Mouse (Mus musculus) liver, embryonic 16.5 days (tissue): ENCODE data around the gene Shld1. TPM values are rescaled to one million over a fixed set of nuclear protein-coding genes. Genes with fewer than 3 reads are reported as not detected.

Source experiments
- ATAC-seq: fragments of 200-750 bp; cut with Nextera tagmentation; 2 replicates; pipeline ENCODE4 v1.8.0; 2017; ENCODE audit warnings: low read depth, mild to moderate bottlenecking, moderate number of reproducible peaks, moderate library complexity
- H3K27ac ChIP-seq: fragments of 300-500 bp; sonication (generic); 2 replicates; pipeline ENCODE4 v1.5.1; 2014; ENCODE audit warnings: mild to moderate bottlenecking, low read length
- H3K27me3 ChIP-seq: fragments of 300-500 bp; sonication (generic); 2 replicates; pipeline ENCODE4 v1.6.1; 2014; ENCODE audit warnings: low read depth, low read length, mixed read lengths; ENCODE audit not compliant: control insufficient read depth, insufficient read depth
- H3K36me3 ChIP-seq: fragments of 300-500 bp; sonication (generic); 2 replicates; pipeline ENCODE4 v1.6.1; 2014; ENCODE audit warnings: mild to moderate bottlenecking; ENCODE audit not compliant: control insufficient read depth, insufficient read depth
- H3K4me1 ChIP-seq: fragments of 300-500 bp; sonication (generic); 2 replicates; pipeline ENCODE4 v1.6.1; 2014; ENCODE audit warnings: low read depth, low read length, mixed read lengths; ENCODE audit not compliant: control insufficient read depth
- H3K4me2 ChIP-seq: fragments of 300-500 bp; sonication (generic); 2 replicates; pipeline ENCODE4 v1.6.1; 2014; ENCODE audit warnings: low read depth, low read length, mixed read lengths
- H3K4me3 ChIP-seq: fragments of 300-500 bp; sonication (generic); 2 replicates; pipeline ENCODE4 v1.5.1; 2014; ENCODE audit warnings: low read depth, mild to moderate bottlenecking, low read length
- H3K9ac ChIP-seq: fragments of 300-500 bp; sonication (generic); 2 replicates; pipeline ENCODE4 v1.6.1; 2014; ENCODE audit warnings: low read depth, low read length
- H3K9me3 ChIP-seq: fragments of 300-500 bp; sonication (generic); replicated peaks from 2 replicates; pipeline ENCODE4 v1.6.1; 2016; ENCODE audit warnings: low read length; ENCODE audit not compliant: control insufficient read depth
- WGBS: fragments of 180-500 bp; shearing (Covaris S2); extraction: QIAGEN DNeasy Blood & Tissue Kit; methylation state at CpG from one replicate; pipeline ENCODE4 v1.1.7; 2014; ENCODE audit not compliant: insufficient replicate concordance; 5-methylcytosine and 5-hydroxymethylcytosine counted together
- polyA plus RNA-seq: library from polyadenylated mRNA; unstranded; fragments of >200 nt; fragmentation: Nextera tagmentation; extraction: Ambion mirVana; gene quantifications from 2 replicates; pipeline ENCODE4 v1.2.1, GENCODE M21; 2015

Gene Shld1
- polyA plus RNA-seq, 1 experiment from 2014 or later, result 9.8 TPM

GRCm38 (mm10) chr2:132652476-132652875 is 34.3 kb upstream of the Shld1 start:
- no peak overlapping the region for H3K27ac ChIP-seq
- ATAC-seq, result 0 out of 2 replicates have a peak, but pooled peaks have one; percentile 37
- WGBS, result 66% methylated on average over 10 of the region's 10 CpGs
- H3K9ac ChIP-seq, result no peak overlapping the region
- no peaks in the 10 kb centered on the region for H3K36me3 ChIP-seq
- H3K4me2 ChIP-seq, result no peak overlapping the region
- H3K27me3 ChIP-seq, result no peaks in the 10 kb centered on the region
- no peaks in the 10 kb centered on the region for H3K4me1 ChIP-seq
- H3K9me3 ChIP-seq, result no peaks in the 10 kb centered on the region
- H3K4me3 ChIP-seq, result no peak overlapping the region

DNA sequence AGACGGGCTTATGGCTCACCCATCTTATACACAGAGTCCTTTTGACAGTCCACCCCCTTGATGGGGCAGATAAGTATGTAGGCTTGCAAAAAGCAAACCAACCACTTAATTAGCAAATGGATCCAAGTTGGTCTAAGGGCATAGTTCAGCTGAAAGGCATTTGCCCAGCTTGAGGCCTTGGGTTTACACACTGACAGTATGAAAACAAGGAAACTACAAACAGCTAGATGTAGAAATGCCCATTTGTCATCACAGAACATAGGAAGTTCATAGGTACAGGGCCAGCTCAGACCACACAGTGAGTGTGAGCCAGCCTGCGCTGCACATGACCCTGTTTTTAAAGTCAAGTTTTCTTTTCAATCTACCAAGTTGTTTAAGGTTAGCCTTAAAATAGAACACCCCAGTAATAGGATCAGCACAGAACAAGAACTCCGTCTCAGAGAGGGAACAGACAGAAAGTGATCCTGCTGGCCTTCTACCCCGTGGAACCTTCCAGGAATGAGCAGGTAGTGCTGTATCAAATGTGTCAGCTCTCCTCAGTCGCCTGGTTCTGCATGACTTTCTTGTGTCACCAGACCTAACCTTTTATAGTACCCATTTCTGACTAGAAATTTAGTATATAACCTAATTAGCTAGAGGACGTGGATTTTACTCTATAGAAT is 31.8 kb upstream of the Shld1 start:
- Histone ChIP-seq H3K4me1 (no peaks in the 10 kb centered on the region), H3K9me3 (no peaks in the 10 kb centered on the region), H3K4me3 (no peak overlapping the region), H3K36me3 (no peaks in the 10 kb centered on the region), H3K4me2 (no peak overlapping the region), H3K9ac (no peak overlapping the region), H3K27ac (no peak overlapping the region), H3K27me3 (no peaks in the 10 kb centered on the region)
- WGBS, result 61% methylated on average over 6 of the region's 6 CpGs
- ATAC-seq, result no peak

GRCm38 (mm10) chr2:132657186-132657585 is 29.5 kb upstream of the Shld1 start:
- H3K27ac ChIP-seq, result no peak overlapping the region
- no peak overlapping the region for H3K9ac ChIP-seq
- ATAC-seq, result no peak
- no peaks in the 10 kb centered on the region for H3K9me3 ChIP-seq
- no peaks in the 10 kb centered on the region for H3K27me3 ChIP-seq
- H3K4me3 ChIP-seq, result no peak overlapping the region
- no peak overlapping the region for H3K4me2 ChIP-seq
- H3K36me3 ChIP-seq, result no peaks in the 10 kb centered on the region
- 56% methylated on average over 2 of the region's 2 CpGs for WGBS
- H3K4me1 ChIP-seq, result no peaks in the 10 kb centered on the region

DNA sequence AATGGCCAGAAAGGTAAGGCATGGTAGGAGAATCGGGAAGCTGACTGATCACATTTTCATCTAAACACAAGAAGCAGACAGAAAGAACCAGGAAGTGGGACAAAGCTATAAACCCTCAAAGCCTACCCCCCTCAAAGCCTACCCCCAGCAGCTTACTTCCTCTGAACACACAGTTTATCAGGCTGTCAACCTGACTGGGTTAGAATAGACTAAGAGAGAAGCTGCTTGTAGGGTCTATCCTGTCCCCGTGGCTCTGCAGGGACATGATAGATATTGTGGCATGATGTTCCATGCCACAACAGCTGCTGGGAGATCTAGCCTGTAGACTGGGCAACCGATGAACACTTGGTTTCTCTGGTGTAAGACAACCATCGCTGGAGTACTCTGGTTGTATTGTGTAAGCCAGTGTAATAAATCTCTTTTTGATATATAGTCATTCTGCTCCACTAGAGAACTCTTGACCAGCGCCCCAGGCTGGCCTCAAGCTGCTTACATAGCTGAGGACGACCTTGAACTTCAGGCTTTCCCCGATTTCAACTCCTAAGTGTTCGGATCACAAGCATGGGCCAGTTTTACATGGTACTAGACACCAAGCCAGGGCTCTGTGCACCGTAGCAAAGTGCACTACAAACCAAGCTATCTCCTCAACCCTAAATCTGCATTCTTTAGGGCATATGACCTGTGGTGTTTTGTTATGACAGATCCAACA is 28.2 kb upstream of the Shld1 start:
- no peak overlapping the region for H3K4me2 ChIP-seq
- 42% methylated on average over 9 of the region's 9 CpGs for WGBS
- no peak for ATAC-seq
- H3K36me3 ChIP-seq, result no peaks in the 10 kb centered on the region
- H3K9me3 ChIP-seq, result no peaks in the 10 kb centered on the region
- H3K4me1 ChIP-seq, result no peaks in the 10 kb centered on the region
- H3K4me3 ChIP-seq, result no peak overlapping the region
- no peak overlapping the region for H3K27ac ChIP-seq
- no peak overlapping the region for H3K9ac ChIP-seq
- no peaks in the 10 kb centered on the region for H3K27me3 ChIP-seq

DNA sequence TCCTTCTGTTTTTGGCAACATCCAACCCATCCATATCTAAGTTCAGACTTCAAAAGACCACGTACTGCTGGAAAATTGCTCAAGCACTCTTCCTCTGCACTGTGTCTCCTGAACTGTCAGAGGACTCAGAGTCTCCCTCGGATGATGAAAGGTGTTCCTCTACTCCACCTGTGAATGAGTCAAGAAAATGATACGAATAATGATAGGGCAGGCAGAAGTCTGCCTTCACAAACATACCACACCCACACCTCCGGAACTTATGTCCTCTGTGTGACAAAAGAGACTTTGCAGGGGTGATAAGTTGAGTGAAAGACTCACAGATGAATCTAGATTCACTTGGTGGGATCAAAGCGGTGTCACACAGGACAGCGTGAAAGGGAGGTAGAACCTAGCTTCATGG is 17.6 kb upstream of the Shld1 start:
- no peak overlapping the region for H3K27ac ChIP-seq
- H3K4me2 ChIP-seq, result no peak overlapping the region
- WGBS, result 57% methylated on average over 6 of the region's 6 CpGs
- no peaks in the 10 kb centered on the region for H3K4me1 ChIP-seq
- H3K9ac ChIP-seq, result no peak overlapping the region
- no peak overlapping the region for H3K4me3 ChIP-seq
- no peak for ATAC-seq
- no peaks in the 10 kb centered on the region for H3K27me3 ChIP-seq
- H3K9me3 ChIP-seq, result no peaks in the 10 kb centered on the region
- no peaks in the 10 kb centered on the region for H3K36me3 ChIP-seq

DNA sequence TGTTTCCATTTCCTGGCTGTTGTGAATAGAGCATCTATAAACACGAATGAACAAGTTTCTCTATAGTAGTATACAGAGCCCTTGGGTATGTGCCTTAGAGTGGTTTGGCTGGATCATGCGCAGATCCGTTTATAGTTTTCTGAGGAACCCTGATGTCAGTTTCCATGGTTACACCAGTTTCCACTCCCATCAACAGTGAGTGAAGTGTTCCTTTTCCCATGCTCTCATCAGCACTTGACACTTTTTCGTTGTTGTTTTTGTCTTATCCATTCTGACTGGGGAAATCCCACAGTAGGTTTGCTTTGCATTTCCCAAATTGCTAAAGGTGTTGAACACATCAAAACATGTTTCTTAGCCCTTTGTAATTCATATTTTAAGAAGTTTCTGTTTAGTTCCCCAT is 16.4 kb upstream of the Shld1 start:
- Histone ChIP-seq H3K27ac (no peak overlapping the region), H3K36me3 (no peaks in the 10 kb centered on the region), H3K9ac (no peak overlapping the region), H3K4me2 (no peak overlapping the region), H3K9me3 (no peaks in the 10 kb centered on the region), H3K4me1 (no peaks in the 10 kb centered on the region), H3K27me3 (no peaks in the 10 kb centered on the region), H3K4me3 (no peak overlapping the region)
- 67% methylated on average over 4 of the region's 4 CpGs for WGBS
- ATAC-seq, result no peak

DNA sequence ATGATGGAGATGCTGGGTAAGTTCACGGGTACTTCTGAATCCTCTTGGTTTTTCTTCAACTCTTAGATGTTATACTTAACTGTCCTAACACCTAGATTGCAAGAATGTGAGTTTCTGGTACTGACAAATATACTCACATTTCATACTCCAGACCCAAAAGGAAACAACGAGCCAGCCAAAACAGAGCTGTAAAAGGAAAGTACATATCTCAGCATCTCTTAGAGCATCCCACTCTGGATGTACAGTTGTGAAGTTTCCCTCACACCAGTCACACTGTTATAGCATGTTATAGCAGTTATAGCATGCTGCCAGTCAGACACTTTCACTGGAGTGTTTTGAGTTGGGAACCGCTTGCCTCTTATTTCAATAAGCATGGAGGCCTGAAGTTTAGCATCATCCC is 14.6 kb upstream of the Shld1 start:
- H3K4me3 ChIP-seq, result no peak overlapping the region
- H3K4me2 ChIP-seq, result no peak overlapping the region
- H3K9ac ChIP-seq, result no peak overlapping the region
- H3K36me3 ChIP-seq, result no peaks in the 10 kb centered on the region
- no peaks in the 10 kb centered on the region for H3K27me3 ChIP-seq
- no peaks in the 10 kb centered on the region for H3K9me3 ChIP-seq
- no peaks in the 10 kb centered on the region for H3K4me1 ChIP-seq
- WGBS, result 77% methylated on average over 3 of the region's 3 CpGs
- ATAC-seq, result no peak
- no peak overlapping the region for H3K27ac ChIP-seq

- Histone ChIP-seq H3K9ac (no peak overlapping the region), H3K27ac (no peak overlapping the region), H3K4me1 (peaks cover 3% of the 10 kb centered on the region), H3K27me3 (no peaks in the 10 kb centered on the region), H3K4me2 (no peak overlapping the region), H3K4me3 (no peak overlapping the region), H3K9me3 (no peaks in the 10 kb centered on the region), H3K36me3 (no peaks in the 10 kb centered on the region)
- no peak for ATAC-seq
- 56% methylated on average over 4 of the region's 4 CpGs for WGBS
Observed at GRCm38 (mm10) chr2:132676111-132676510, 10.6 kb upstream of the Shld1 start.

DNA sequence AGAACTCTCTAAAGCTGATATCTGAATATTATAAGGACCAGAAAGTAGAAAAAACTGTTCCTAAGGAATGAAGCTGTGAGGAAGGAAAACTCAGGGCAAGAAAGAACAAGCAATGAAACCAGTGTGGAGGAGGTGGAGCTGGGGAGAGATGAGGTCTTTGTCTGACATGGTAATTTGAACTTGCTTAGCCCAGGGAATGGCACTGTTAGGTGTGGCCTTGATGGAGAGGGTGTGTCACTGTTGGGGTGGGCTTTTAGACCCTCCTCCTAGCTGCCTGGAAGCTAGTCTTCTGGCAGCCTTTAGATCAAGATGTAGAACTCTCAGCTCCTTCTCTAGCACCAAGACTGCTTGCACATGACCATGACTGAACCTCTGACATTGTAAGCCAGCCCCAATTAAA is 1.7 kb upstream of the Shld1 start:
- H3K9ac ChIP-seq, result no peak overlapping the region
- H3K4me1 ChIP-seq, result peaks cover 34% of the 10 kb centered on the region
- no peaks in the 10 kb centered on the region for H3K36me3 ChIP-seq
- H3K4me3 ChIP-seq, result no peak overlapping the region
- peak overlapping the region; percentile 40 for H3K27ac ChIP-seq
- H3K27me3 ChIP-seq, result no peaks in the 10 kb centered on the region
- no peaks in the 10 kb centered on the region for H3K9me3 ChIP-seq
- no peak; the same call in 1 of the 2 replicates for ATAC-seq
- H3K4me2 ChIP-seq, result no peak overlapping the region
